Mouse (Mus musculus): ENCODE measurements at regions not wholly inside any gene's neighbourhood (a gene's known extent, or its start where the extent isn't known, plus 50 kb on each side); places are given as distances from the start of the nearest gene placed in this dataset.

- WGBS: 8% methylated on average over 4 of the region's 4 CpGs
- no peak overlapping the region for H3K4me2 ChIP-seq (replicated peaks)
- H3K27me3 ChIP-seq: no peaks in the 10 kb centered on the region
- no peaks in the 10 kb centered on the region for H3K4me1 ChIP-seq
- ATAC-seq (ENCODE audit: insufficient number of reproducible peaks, insufficient read depth, low FRiP score, low TSS enrichment): no peak
- H3K27ac ChIP-seq: no peak overlapping the region
- H3K9ac ChIP-seq: no peak overlapping the region
- no peak overlapping the region for H3K4me3 ChIP-seq
- no peaks in the 10 kb centered on the region for H3K36me3 ChIP-seq
- H3K9me3 ChIP-seq: no peaks in the 10 kb centered on the region
Measured at GRCm38 (mm10) chr10:16640136-16640535, 1082.9 kb upstream of the Cited2 start.

DNA sequence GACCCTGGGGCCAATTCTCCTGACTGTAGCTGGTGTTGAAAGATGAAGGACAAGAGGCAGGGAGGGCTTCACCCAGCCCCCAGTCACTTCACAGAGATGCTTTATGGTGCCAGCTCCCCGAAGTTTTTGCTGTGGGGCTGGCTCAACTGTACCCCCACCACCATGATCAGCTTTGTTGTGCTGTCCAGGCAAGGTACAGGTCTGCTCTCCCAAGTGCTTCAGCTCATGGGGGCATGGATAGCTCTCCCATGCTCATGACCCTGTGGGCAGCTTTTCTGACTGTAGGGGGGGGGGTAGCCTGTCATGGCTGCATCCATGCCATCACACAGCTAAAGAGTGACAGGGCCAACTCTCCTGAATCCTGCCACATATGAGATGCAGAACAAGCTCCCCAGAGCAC lies 1072.9 kb upstream of the Cited2 start:
- H3K27ac ChIP-seq: no peak overlapping the region
- 63% methylated on average over 1 of the region's 1 CpGs for WGBS
- H3K9me3 ChIP-seq: no peaks in the 10 kb centered on the region
- no peak overlapping the region for H3K9ac ChIP-seq
- H3K4me1 ChIP-seq: no peaks in the 10 kb centered on the region
- no peak overlapping the region for H3K4me2 ChIP-seq (replicated peaks)
- H3K27me3 ChIP-seq: no peaks in the 10 kb centered on the region
- ATAC-seq (ENCODE audit: insufficient number of reproducible peaks, insufficient read depth, low FRiP score, low TSS enrichment): no peak
- no peaks in the 10 kb centered on the region for H3K36me3 ChIP-seq
- no peak overlapping the region for H3K4me3 ChIP-seq

DNA sequence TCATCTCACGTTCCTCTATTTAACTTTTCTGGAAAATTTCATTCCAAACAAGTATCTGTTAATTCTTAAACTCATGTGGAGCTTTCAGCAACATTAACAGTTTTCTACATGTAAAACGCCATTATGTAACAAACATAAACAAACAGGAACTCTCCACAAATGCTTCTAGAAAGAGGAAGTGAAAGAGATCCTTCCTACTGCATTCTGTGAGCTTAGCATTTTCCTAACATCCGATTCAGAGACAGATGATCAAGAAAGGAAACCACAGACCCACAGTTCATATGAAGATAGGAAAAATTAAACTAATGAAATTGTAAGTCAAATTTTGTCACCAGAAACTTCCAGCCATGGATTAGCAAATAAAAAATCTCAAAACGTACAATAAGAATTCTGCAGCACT lies 1070.6 kb upstream of the Cited2 start:
- Histone ChIP-seq H3K27ac (no peak overlapping the region), H3K4me1 (no peaks in the 10 kb centered on the region), H3K27me3 (no peaks in the 10 kb centered on the region), H3K9me3 (no peaks in the 10 kb centered on the region), H3K4me3 (no peak overlapping the region), H3K4me2 (replicated peaks) (no peak overlapping the region), H3K9ac (no peak overlapping the region), H3K36me3 (no peaks in the 10 kb centered on the region)
- 88% methylated on average over 4 of the region's 4 CpGs for WGBS
- no peak for ATAC-seq (ENCODE audit: insufficient number of reproducible peaks, insufficient read depth, low FRiP score, low TSS enrichment)

DNA sequence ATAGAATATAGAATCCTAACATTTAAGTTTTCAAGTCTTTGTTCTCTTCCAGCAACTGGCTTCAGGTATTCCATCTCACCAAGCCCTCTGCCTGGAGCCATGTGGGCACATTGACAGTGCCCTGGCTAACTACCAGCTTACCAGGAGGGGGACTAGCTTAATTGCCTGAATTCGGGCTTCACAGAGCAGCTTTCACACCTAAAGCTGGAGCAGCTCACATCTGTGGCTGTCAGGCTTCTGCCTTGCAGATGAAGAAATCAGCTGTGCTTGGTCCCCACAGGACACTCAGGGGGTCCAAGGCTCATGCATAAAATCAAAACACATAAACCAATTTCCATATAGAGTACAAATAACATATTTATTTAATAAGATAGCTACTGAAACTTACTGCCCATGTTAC lies 1058.5 kb upstream of the Cited2 start:
- no peak overlapping the region for H3K4me3 ChIP-seq
- no peak overlapping the region for H3K4me2 ChIP-seq (replicated peaks)
- no peak for ATAC-seq (ENCODE audit: insufficient number of reproducible peaks, insufficient read depth, low FRiP score, low TSS enrichment)
- no peaks in the 10 kb centered on the region for H3K27me3 ChIP-seq
- H3K9ac ChIP-seq: no peak overlapping the region
- H3K4me1 ChIP-seq: no peaks in the 10 kb centered on the region
- H3K36me3 ChIP-seq: no peaks in the 10 kb centered on the region
- H3K9me3 ChIP-seq: no peaks in the 10 kb centered on the region
- H3K27ac ChIP-seq: no peak overlapping the region
- WGBS: 62% methylated on average over 1 of the region's 1 CpGs

GRCm38 (mm10) chr10:16670286-16670685 lies 1052.7 kb upstream of the Cited2 start:
- H3K4me3 ChIP-seq: no peak overlapping the region
- no peaks in the 10 kb centered on the region for H3K9me3 ChIP-seq
- H3K4me1 ChIP-seq: no peaks in the 10 kb centered on the region
- H3K27me3 ChIP-seq: no peaks in the 10 kb centered on the region
- no peak overlapping the region for H3K4me2 ChIP-seq (replicated peaks)
- no peak overlapping the region for H3K9ac ChIP-seq
- WGBS: 63% methylated on average over 2 of the region's 2 CpGs
- no peak overlapping the region for H3K27ac ChIP-seq
- no peak for ATAC-seq (ENCODE audit: insufficient number of reproducible peaks, insufficient read depth, low FRiP score, low TSS enrichment)
- H3K36me3 ChIP-seq: no peaks in the 10 kb centered on the region

DNA sequence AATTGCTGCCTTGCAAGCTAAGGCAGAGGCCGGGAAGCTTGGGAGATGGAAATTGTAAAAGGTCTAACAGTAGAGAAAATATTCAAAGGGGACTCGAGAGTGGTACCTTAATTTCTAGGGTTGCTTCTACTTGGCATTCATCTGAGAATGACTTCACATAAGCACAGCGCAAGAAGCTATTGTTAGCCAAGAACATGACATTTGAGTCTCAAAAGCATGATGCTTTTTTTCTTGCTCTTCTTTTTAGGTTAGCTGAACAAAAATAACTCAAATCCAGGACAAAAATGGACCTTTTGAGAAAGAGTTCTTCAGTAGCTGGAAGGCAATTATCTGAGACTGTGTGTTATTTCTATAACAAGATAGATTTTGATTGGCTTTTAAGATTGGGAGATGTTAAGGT lies 1042.0 kb upstream of the Cited2 start:
- Histone ChIP-seq H3K9me3 (no peaks in the 10 kb centered on the region), H3K27ac (no peak overlapping the region), H3K36me3 (no peaks in the 10 kb centered on the region), H3K4me2 (replicated peaks) (no peak overlapping the region), H3K4me1 (no peaks in the 10 kb centered on the region), H3K4me3 (no peak overlapping the region), H3K9ac (no peak overlapping the region), H3K27me3 (no peaks in the 10 kb centered on the region)
- WGBS: 76% methylated on average over 3 of the region's 3 CpGs
- no peak for ATAC-seq (ENCODE audit: insufficient number of reproducible peaks, insufficient read depth, low FRiP score, low TSS enrichment)

DNA sequence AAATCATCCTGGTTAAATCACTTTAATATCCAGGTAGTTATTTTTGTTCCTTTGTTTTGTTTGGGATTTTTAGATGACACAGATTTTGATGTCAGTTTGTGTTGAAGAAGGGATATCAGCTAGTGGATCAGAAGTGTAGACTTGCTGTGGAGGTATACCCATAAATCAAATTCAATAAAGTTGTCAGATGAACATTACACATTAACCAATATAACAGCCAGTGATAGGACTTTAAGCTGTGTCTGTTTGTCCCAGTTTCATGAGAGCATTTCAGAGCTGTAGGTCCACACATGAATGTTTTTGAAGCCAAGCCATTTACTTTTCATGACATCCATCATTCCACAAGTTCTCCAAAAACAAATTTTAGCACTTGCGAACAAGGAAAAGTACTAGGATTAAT lies 1037.7 kb upstream of the Cited2 start:
- no peaks in the 10 kb centered on the region for H3K9me3 ChIP-seq
- WGBS: 89% methylated on average over 1 of the region's 1 CpGs
- ATAC-seq (ENCODE audit: insufficient number of reproducible peaks, insufficient read depth, low FRiP score, low TSS enrichment): no peak
- no peaks in the 10 kb centered on the region for H3K27me3 ChIP-seq
- H3K9ac ChIP-seq: no peak overlapping the region
- no peaks in the 10 kb centered on the region for H3K4me1 ChIP-seq
- H3K36me3 ChIP-seq: no peaks in the 10 kb centered on the region
- H3K4me2 ChIP-seq (replicated peaks): no peak overlapping the region
- no peak overlapping the region for H3K27ac ChIP-seq
- no peak overlapping the region for H3K4me3 ChIP-seq

DNA sequence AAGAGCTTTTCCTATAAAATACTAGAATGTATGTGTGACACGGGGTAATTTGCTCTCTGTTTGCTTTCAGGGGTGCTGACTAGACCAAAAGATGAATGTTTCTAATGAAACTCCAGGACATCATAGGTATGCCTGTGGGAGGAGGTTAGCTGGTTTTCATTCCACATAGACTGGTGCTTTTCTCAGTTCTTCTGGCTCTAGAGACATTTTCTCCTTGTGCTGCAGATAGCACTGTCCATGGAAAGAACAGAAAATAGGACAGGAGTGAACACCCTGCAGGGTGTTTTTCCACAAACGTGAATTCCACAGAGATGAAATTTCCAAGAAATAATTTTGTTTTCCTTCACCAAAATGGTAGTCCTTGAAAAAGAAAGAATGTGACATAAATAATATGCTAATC lies 1016.0 kb upstream of the Cited2 start:
- Histone ChIP-seq H3K27me3 (no peaks in the 10 kb centered on the region), H3K9me3 (no peaks in the 10 kb centered on the region), H3K4me3 (no peak overlapping the region), H3K36me3 (no peaks in the 10 kb centered on the region), H3K4me1 (no peaks in the 10 kb centered on the region), H3K9ac (no peak overlapping the region), H3K4me2 (replicated peaks) (no peak overlapping the region), H3K27ac (no peak overlapping the region)
- 69% methylated on average over 2 of the region's 2 CpGs for WGBS
- no peak for ATAC-seq (ENCODE audit: insufficient number of reproducible peaks, insufficient read depth, low FRiP score, low TSS enrichment)

- Histone ChIP-seq H3K27me3 (no peaks in the 10 kb centered on the region), H3K36me3 (no peaks in the 10 kb centered on the region), H3K4me2 (replicated peaks) (no peak overlapping the region), H3K9me3 (no peaks in the 10 kb centered on the region), H3K4me3 (no peak overlapping the region), H3K27ac (no peak overlapping the region), H3K9ac (no peak overlapping the region), H3K4me1 (no peaks in the 10 kb centered on the region)
- ATAC-seq (ENCODE audit: insufficient number of reproducible peaks, insufficient read depth, low FRiP score, low TSS enrichment): no peak
- WGBS: 45% methylated on average over 3 of the region's 3 CpGs
Measured at GRCm38 (mm10) chr10:16713143-16713542, 1009.9 kb upstream of the Cited2 start.

DNA sequence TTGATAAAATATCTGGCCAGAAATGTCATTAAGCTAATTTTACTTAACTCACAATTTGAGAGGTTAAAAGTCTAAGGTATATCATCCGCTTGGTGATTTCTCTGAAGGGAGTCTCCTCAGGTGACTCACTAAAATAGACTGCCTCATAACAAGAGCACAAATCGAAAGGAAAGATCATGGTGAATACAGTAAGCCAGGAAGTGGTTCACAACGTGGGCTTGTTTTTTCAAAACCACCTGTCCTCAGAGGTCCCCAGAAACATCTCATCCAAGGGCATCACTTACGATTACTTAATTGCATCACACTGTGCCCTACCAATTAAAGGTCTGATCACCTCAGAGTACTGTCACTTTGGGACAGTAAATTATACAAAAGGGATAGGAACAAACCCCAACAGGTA lies 1009.0 kb upstream of the Cited2 start:
- H3K4me3 ChIP-seq: no peak overlapping the region
- WGBS: 70% methylated on average over 4 of the region's 4 CpGs
- no peak for ATAC-seq (ENCODE audit: insufficient number of reproducible peaks, insufficient read depth, low FRiP score, low TSS enrichment)
- no peaks in the 10 kb centered on the region for H3K4me1 ChIP-seq
- no peak overlapping the region for H3K9ac ChIP-seq
- no peak overlapping the region for H3K4me2 ChIP-seq (replicated peaks)
- no peak overlapping the region for H3K27ac ChIP-seq
- H3K27me3 ChIP-seq: no peaks in the 10 kb centered on the region
- H3K9me3 ChIP-seq: no peaks in the 10 kb centered on the region
- H3K36me3 ChIP-seq: no peaks in the 10 kb centered on the region

GRCm38 (mm10) chr10:16714526-16714925 lies 1008.5 kb upstream of the Cited2 start:
- Histone ChIP-seq H3K27ac (no peak overlapping the region), H3K9me3 (no peaks in the 10 kb centered on the region), H3K4me3 (no peak overlapping the region), H3K9ac (no peak overlapping the region), H3K4me1 (no peaks in the 10 kb centered on the region), H3K27me3 (no peaks in the 10 kb centered on the region), H3K4me2 (replicated peaks) (no peak overlapping the region), H3K36me3 (no peaks in the 10 kb centered on the region)
- WGBS: 92% methylated on average over 2 of the region's 2 CpGs
- ATAC-seq (ENCODE audit: insufficient number of reproducible peaks, insufficient read depth, low FRiP score, low TSS enrichment): no peak

DNA sequence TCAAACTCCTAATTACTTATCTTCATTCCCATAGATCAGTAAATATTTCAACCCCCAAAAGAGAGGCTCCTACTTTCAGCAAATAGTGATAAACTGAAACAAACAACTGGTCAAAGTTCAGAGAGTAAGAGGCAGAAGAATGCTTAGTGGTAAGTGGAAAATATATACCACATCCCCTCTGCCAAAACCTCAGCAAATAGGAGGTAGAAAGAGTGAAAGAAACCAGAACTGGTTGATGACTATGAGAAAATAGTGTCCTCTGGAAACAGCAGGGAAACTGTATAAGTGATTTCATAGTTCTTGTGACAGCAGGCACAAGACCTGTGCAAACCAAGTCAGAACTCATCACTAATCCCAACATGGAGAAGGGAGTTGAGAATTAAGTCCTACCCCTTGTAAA lies 980.8 kb upstream of the Cited2 start:
- H3K9me3 ChIP-seq: no peaks in the 10 kb centered on the region
- no peak for ATAC-seq (ENCODE audit: insufficient number of reproducible peaks, insufficient read depth, low FRiP score, low TSS enrichment)

DNA sequence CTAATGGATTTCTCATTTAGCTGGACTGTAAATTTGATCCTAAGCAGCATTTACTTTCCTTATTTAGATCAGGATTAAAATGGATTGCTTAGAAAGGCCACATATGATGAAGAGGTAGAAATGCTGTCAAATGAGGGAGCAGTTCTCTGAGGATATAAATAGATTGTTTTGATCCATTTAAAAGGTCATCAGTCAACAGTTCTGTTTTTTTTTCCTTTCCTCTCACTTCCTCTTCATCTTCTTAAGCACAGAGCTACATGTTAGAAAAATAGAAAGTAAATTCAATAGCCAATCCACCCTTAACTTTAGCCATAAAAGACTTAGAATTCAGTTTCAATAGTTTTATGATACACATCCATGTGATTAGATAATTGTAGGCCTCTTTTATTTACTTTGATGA lies 971.5 kb upstream of the Cited2 start:
- H3K9ac ChIP-seq: no peak overlapping the region
- H3K36me3 ChIP-seq: no peaks in the 10 kb centered on the region
- no peak overlapping the region for H3K4me2 ChIP-seq (replicated peaks)
- no peak overlapping the region for H3K4me3 ChIP-seq
- H3K27me3 ChIP-seq: no peaks in the 10 kb centered on the region
- H3K9me3 ChIP-seq: no peaks in the 10 kb centered on the region
- no peaks in the 10 kb centered on the region for H3K4me1 ChIP-seq
- no peak for ATAC-seq (ENCODE audit: insufficient number of reproducible peaks, insufficient read depth, low FRiP score, low TSS enrichment)
- H3K27ac ChIP-seq: no peak overlapping the region

More for the DNA sequence above, 980.8 kb upstream of the Cited2 start:
- Histone ChIP-seq H3K4me2 (replicated peaks) (no peak overlapping the region), H3K36me3 (no peaks in the 10 kb centered on the region), H3K4me3 (no peak overlapping the region), H3K27ac (no peak overlapping the region), H3K4me1 (no peaks in the 10 kb centered on the region), H3K9ac (no peak overlapping the region), H3K27me3 (no peaks in the 10 kb centered on the region)
